21 mouse cellular contexts compared by ENCODE assay signal in genomic region chr8:103470316-103470715, GRCm38 (mm10).
DNase-seq lines count a peak whose midpoint lies in the region; ATAC-seq and TF ChIP-seq lines count a peak whose summit lies in the region.
"Had no signal": no experiment of that assay in that cellular context is flagged by ENCODE, and none has a peak within 500 bp of the region (broad histone marks: within the 10 kb centered on the region; RNA-seq: fewer than 3 reads in every experiment).

No protein-coding gene starts in this region.

- ATAC-seq in cerebellum, adult (ENCODE audit: insufficient number of reproducible peaks, low FRiP score, low TSS enrichment), result no peak
- no peak for ATAC-seq in hindbrain, postnatal 0 days
- no peak for ATAC-seq in hindbrain, embryonic 11.5 days (ENCODE audit: low FRiP score)
- ATAC-seq in lung, embryonic 14.5 days (ENCODE audit: insufficient read depth), result peak; percentile 44; the same call in 1 of the 2 replicates
- ATAC-seq: activated CD4-positive, CD25-positive, alpha-beta regulatory T cell, adult 4 months; forebrain, embryonic 14.5 days; forebrain, postnatal 0 days; hindbrain, embryonic 16.5 days; inflammation-experienced regulatory T-cells, adult 6 months; intestine, embryonic 16.5 days had no signal

- peak; percentile 81 to 85 for DNase-seq in cerebellum, postnatal 10 days
- peak; percentile 54 for DNase-seq in hindbrain, postnatal 0 days (ENCODE audit: low spot score)
- no peak for DNase-seq in hindbrain, embryonic 11.5 days (ENCODE audit: low spot score)
- peak; percentile 46 for DNase-seq in lung, embryonic 14.5 days
- DNase-seq in lung, postnatal 14 days, result no peak
- DNase-seq: adrenal gland, adult 8-10 months; adrenal gland, postnatal 25 days; cerebellum, adult 11 months; forebrain, postnatal 0 days; gastrocnemius, postnatal 25 days; heart, adult 2 months had no signal

- H3K27me3 ChIP-seq in hindbrain, postnatal 0 days (ENCODE audit: insufficient read depth, low read length), result no peaks in the 10 kb centered on the region
- H3K27me3 ChIP-seq in hindbrain, embryonic 11.5 days (ENCODE audit: control insufficient read depth, insufficient read depth, low read length), result no peaks in the 10 kb centered on the region
- no peaks in the 10 kb centered on the region for H3K27me3 ChIP-seq in lung, embryonic 14.5 days (ENCODE audit: insufficient read depth, low read length)
- H3K27me3 ChIP-seq: embryonic facial prominence, embryonic 12.5 days; embryonic facial prominence, embryonic 15.5 days; hindbrain, embryonic 13.5 days had no signal

- H3K9me3 ChIP-seq in hindbrain, postnatal 0 days (ENCODE audit: low read length), result no peaks in the 10 kb centered on the region
- H3K9me3 ChIP-seq in hindbrain, embryonic 11.5 days (ENCODE audit: control insufficient read depth, low read length), result no peaks in the 10 kb centered on the region
- H3K9me3 ChIP-seq in lung, embryonic 14.5 days (ENCODE audit: low read depth, low read length), result no peaks in the 10 kb centered on the region
- H3K9me3 ChIP-seq: embryonic facial prominence, embryonic 12.5 days; embryonic facial prominence, embryonic 15.5 days; hindbrain, embryonic 13.5 days had no signal

- TF ChIP-seq CTCF in hindbrain, postnatal 0 days (IDR thresholded peaks at IDR 0.05; ENCODE audit: low read depth), result no peak
- TF ChIP-seq CTCF in lung, embryonic 14.5 days (IDR thresholded peaks at IDR 0.05; ENCODE audit: low read depth), result no peak

- no peak overlapping the region for H3K4me3 ChIP-seq in hindbrain, postnatal 0 days (ENCODE audit: low read length)
- H3K4me3 ChIP-seq in hindbrain, embryonic 11.5 days (ENCODE audit: low read depth, low read length), result no peak overlapping the region
- no peak overlapping the region for H3K4me3 ChIP-seq in lung, embryonic 14.5 days (ENCODE audit: low read depth, low read length)
- H3K4me3 ChIP-seq: embryonic facial prominence, embryonic 12.5 days; embryonic facial prominence, embryonic 15.5 days; heart, adult 2 months; hindbrain, embryonic 13.5 days had no signal

- no peaks in the 10 kb centered on the region for H3K36me3 ChIP-seq in hindbrain, postnatal 0 days (ENCODE audit: insufficient read depth, low read length)
- no peaks in the 10 kb centered on the region for H3K36me3 ChIP-seq in hindbrain, embryonic 11.5 days (ENCODE audit: control insufficient read depth, insufficient read depth, low read length)
- H3K36me3 ChIP-seq in lung, embryonic 14.5 days (ENCODE audit: insufficient read depth), result no peaks in the 10 kb centered on the region
- H3K36me3 ChIP-seq: embryonic facial prominence, embryonic 12.5 days; embryonic facial prominence, embryonic 15.5 days; hindbrain, embryonic 13.5 days had no signal

- H3K27ac ChIP-seq in hindbrain, postnatal 0 days, result no peak overlapping the region
- H3K27ac ChIP-seq in hindbrain, embryonic 11.5 days (ENCODE audit: low read depth, low read length), result no peak overlapping the region
- no peak overlapping the region for H3K27ac ChIP-seq in lung, embryonic 14.5 days (ENCODE audit: low read depth)
- H3K27ac ChIP-seq: embryonic facial prominence, embryonic 12.5 days; embryonic facial prominence, embryonic 15.5 days; heart, adult 2 months; hindbrain, embryonic 13.5 days had no signal

- WGBS in hindbrain, postnatal 0 days, result 39% methylated on average over 4 of the region's 4 CpGs
- 75% methylated on average over 4 of the region's 4 CpGs for WGBS in hindbrain, embryonic 11.5 days
- WGBS in lung, embryonic 14.5 days, result 25% methylated on average over 4 of the region's 4 CpGs

- no peak overlapping the region for H3K9ac ChIP-seq in hindbrain, postnatal 0 days (replicated peaks; ENCODE audit: low read length)
- H3K9ac ChIP-seq in hindbrain, embryonic 11.5 days (ENCODE audit: low read depth, low read length), result no peak overlapping the region
- H3K9ac ChIP-seq in lung, embryonic 14.5 days, result no peak overlapping the region
- H3K9ac ChIP-seq: embryonic facial prominence, embryonic 12.5 days; embryonic facial prominence, embryonic 15.5 days; forebrain, postnatal 0 days; hindbrain, embryonic 13.5 days had no signal

- H3K4me2 ChIP-seq in hindbrain, postnatal 0 days (ENCODE audit: low read depth, low read length), result no peak overlapping the region
- H3K4me2 ChIP-seq in hindbrain, embryonic 11.5 days (replicated peaks; ENCODE audit: low read depth, low read length), result no peak overlapping the region
- no peak overlapping the region for H3K4me2 ChIP-seq in lung, embryonic 14.5 days
- H3K4me2 ChIP-seq: embryonic facial prominence, embryonic 12.5 days; embryonic facial prominence, embryonic 15.5 days; heart, embryonic 11.5 days; hindbrain, embryonic 13.5 days had no signal

- no peaks in the 10 kb centered on the region for H3K4me1 ChIP-seq in hindbrain, postnatal 0 days (ENCODE audit: insufficient read depth, low read length)
- no peaks in the 10 kb centered on the region for H3K4me1 ChIP-seq in hindbrain, embryonic 11.5 days (replicated peaks; ENCODE audit: control insufficient read depth, insufficient read depth, low read length)
- 0 out of 2 replicates have a peak, but pooled peaks cover 6% of the 10 kb centered on the region for H3K4me1 ChIP-seq in lung, embryonic 14.5 days (ENCODE audit: insufficient read depth)
- H3K4me1 ChIP-seq: hindbrain, embryonic 13.5 days had no signal

Comparison
In these comparisons a context has a peak if more than half of its experiments do, and no peak if none do; other contexts are left out.
1. DNase-seq: peak in cerebellum, postnatal 10 days (2 of 2), hindbrain, postnatal 0 days (single experiment) and lung, embryonic 14.5 days (single experiment); none in hindbrain, embryonic 11.5 days (single experiment) and lung, postnatal 14 days (single experiment).